Mouse (Mus musculus): ENCODE measurements around the gene Nebl.

- no peak for TF ChIP-seq CTCF (IDR thresholded peaks at IDR 0.05; ENCODE audit: extremely low read depth, insufficient read depth, insufficient read length, insufficient replicate concordance)
- no peak for TF ChIP-seq POLR2A (IDR thresholded peaks at IDR 0.05; ENCODE audit: low read depth, low read length)
These were observed 47.8 kb downstream of the Nebl start for GRCm38 (mm10) chr2:17683326-17684040.

Measured in spleen, adult 2 months (tissue).